Mouse (Mus musculus) frontal cortex, postnatal 10 days (tissue): Measurements from ENCODE around the gene Fbxw21.
"Not testable (repeated sequence)": the region's sequence is repeated elsewhere in the genome, so short reads cannot be mapped to it uniquely, and the experiment has no call there.

Source experiments
- DNase-seq, 2 experiments: peaks; one replicate each; pipeline ENCODE4 v3.0.0; 2022; ENCODE audit warnings: low spot score in 2 of 2, mixed read lengths in 1 of 2

The Fbxw21 gene

DNA sequence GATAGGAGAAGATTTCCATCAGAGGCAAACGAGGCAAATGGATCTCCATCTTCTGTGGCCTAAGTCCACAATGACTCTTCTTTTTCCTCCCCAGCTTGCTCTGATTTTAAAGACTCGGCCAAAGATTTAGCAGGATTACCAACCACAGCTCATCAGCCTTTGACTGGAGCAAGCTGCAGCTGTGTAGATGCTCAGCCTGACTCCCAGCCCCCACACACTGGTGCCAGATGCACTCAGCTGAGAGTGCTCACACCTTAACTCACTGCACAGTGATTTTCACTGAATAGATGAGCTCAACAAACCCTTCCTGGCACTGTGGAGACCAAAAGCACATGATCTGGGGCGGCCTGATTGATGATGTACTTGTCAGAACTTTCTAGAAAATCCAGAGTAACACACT, at the start of gene Fbxw21:
TSS of gene Fbxw21 (minus strand) at position 101 of the 400 bp plus-strand sequence.
- no peak for DNase-seq

DNA sequence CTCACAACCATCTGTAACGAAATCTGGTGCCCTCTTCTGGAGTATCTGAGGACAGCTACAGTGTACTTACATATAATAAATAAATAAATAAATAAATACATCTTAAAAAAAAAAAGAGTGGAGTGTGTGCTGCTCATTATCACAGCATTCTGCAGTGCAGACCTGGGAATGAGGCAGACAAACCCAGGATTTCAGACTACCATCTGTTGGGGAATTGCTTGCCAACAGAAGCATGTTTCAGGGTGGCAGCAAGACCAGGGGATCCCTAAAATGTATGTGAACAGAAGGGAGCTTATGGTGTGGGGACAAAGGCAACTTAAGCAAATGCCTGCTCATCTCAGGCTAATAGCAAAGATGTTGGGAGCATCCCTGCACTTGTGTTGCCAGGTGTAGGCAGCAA, 39.5 kb upstream of the Fbxw21 start:
- not testable (repeated sequence) for DNase-seq

DNA sequence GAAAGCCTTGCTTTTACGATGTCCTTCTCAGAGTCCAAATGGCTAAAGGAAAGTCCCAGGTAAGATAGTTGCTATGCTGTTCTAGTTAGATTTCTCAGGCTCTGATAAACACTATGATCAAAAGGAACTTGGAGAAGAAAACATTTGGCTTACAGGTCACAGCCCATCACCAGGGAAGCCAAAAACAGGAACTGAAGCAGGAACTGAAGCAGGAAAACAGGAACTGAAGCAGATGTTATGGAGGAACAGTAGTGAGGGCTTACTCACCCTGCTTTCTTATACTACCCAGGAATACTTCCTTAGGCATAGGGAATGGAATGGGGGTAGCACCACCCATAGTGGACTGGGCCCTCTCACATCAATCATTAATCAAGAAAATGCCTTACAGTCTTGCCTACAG, 38.5 kb upstream of the Fbxw21 start:
- no peak for DNase-seq

DNA sequence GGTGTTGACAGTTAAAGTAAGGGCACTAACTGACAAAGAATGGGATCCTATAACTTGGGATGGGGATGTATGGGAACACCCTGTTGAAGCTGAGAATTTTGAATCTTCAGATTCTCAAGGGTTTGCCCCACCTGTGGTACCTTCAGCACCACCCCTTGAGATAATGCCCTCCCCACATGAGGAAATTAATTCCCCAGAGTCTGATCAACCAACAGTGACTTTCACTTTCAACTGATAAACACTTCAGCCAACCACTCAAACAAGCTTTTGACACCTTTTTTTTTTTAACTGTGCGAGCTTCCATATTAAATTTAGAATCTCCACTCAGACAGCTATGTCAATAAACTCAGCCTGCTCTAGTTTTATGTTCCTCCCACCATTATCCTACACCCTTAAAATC, 37.5 kb upstream of the Fbxw21 start:
- DNase-seq, result no peak

DNA sequence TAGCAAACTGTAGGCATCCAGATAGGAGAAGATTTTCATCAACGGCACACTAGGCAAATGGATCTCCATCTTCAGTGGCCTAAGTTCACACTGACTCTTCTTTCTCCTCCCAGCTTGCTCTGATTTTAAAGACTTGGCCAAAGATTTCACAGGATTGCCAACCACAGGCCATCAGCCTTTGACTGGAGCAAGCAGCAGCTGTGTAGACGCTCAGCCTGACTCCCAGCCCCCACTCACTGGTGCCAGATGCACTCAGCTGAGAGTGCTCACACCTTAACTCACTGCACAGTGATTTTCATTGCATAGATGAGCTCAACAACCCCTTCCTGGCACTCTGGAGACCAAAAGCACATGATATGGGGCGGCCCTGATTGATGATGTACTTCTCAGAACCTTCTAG, 34.0 kb upstream of the Fbxw21 start, which contains the start of gene Fbxw13:
TSS of gene Fbxw13 (minus strand) at position 101 of the 400 bp plus-strand sequence.
- not testable (repeated sequence) for DNase-seq

DNA sequence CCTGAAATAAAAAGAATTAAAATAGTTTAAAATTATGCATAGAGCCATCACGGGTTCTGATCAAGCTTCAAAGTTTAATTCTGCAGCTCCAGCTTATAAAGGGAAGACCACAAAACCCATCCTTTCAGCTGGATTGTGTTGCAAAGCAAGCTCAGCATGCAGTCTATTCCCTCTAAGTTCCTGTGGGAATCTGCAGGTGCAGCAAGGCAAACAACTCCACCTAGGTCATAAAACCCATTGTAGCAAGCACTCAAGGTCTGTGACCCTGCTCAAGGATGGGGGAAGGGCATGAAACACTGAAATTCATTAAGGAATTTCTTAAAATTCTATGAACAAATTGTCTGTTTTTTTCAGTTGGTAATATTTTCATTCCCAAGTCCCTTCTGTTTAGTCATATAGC, 15.4 kb upstream of the Fbxw21 start:
- no peak for DNase-seq

DNA sequence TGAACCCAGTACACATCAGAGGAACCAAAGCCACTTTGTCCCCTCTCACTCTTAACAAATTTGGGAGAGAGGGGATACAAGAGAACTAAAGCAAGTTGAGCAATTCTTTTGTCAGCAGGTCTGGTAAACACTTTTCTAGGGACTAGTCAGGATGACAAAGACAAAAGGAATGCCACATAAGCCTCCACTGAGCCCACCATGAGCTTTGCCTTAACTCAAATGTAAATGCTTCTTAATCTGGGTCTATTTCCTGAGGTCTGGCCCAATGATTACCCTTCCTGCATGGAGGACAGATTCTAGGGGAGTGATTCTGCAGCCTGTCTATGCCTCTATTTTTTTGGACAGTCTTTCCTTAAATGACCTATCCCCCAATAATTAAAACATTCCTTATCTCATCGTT, 14.5 kb upstream of the Fbxw21 start:
- no peak for DNase-seq

DNA sequence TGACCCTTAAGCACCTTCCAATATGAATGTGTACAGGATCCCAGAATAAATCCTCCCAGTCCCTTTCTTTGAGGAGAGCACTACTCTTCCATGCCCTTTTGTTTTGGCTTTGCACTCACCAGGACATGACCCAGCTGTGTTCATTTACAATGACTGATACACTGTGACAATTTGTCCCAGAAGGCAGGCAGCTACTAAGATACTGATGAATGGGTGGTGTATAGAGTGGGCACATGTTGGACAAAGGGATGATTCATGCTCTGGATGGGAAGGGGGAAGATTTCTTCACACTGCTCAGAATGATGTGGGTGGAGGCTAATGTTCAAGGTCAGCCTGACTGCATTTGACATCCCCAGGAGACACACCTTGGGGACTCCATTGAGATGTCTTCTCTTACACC, 5.5 kb upstream of the Fbxw21 start:
- DNase-seq, result no peak

DNA sequence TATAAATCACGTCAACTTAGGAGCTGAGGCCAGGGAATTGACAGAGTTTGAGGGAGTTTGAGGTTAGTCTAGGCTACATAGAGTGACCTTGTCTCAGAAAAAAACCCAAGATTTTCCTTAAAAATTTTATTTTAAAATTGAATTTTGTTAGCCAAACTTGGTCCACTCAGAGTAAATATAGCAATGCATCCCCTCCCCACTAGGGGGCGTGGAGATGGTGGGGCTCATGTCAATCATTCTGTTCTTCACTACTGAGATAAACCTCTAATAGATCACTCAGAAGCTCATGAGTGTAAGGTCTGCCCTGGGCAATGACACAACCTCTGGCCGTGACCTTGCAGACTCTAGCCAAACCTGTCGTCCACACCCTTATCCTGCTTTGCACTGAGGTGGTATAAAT, 21.4 kb downstream of the Fbxw21 start:
- not testable (repeated sequence) for DNase-seq

DNA sequence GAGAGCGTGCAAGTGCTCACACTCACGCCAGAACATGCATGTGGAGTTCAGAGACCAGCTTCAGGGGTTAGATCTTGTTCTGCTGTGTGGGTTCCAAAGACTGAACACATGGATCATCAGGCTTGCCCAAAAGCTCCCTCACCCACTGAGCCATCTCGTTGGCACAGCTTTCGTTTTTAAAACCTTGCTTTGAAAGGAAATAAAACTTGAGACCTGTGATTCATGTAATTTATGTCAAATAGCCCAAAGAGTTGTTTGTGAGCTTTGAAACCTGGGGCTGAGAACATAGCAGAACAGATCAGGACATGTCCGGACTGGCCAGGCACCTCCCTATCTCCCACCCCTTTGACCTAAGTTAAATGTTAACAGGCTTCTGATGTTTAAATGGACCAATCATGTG, 31.8 kb downstream of the Fbxw21 start:
- no peak for DNase-seq

DNA sequence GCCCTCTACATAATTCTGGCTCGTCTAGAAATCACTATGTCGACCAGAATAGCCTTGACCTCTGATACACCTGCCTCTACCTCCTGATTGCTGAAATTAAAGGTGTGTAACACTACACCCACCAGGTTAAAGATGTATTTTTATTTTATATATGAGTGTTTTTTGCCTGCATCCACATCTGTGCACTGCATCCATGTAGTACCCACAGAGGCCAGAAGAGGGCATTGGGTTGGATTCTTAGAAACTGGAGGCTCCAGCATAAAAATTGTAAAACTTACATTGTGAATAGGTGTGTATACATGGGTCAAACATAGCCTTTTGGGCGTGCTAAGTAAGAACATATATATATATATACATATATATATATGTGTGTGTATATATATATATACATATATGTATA, 33.6 kb downstream of the Fbxw21 start:
- no peak for DNase-seq

DNA sequence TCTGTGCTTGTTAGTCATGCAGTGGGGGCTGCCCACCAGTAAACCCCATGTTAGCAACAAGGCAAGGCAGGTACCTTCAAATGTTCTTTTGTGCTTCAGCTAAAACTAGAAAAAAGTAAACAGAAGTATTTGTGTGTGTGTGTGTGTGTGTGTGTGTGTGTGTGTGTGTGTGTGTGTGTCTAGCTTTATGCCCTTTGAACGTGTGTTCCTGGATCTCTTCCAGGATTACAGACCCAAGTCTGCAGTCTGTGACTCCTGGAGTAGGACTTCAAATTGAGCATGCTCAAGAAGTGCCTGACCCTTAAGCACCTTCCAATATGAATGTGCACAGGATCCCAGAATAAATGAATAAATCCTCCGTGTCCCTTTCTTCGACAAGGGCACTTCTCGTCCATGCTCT, 34.8 kb downstream of the Fbxw21 start:
- DNase-seq, result no peak

DNA sequence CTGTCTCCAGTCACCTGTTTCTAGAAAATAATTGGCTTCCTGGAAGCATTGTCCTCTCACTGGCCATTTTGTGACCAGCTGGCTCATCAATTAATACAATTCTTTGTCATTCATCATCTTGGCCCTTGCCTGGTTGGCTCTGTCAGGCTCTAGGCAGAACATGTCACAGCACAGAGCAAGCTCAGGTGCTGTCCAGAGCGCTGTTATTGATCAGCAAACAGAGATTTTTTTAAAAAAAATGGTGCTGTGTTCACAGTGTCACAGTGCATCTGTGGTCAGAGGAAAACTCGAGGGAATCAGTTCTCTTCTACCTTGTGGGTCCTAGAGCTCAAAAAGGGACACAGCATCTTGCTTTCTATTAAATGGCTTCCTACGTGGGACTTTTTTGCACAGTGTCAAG, 36.4 kb downstream of the Fbxw21 start:
- no peak for DNase-seq

DNA sequence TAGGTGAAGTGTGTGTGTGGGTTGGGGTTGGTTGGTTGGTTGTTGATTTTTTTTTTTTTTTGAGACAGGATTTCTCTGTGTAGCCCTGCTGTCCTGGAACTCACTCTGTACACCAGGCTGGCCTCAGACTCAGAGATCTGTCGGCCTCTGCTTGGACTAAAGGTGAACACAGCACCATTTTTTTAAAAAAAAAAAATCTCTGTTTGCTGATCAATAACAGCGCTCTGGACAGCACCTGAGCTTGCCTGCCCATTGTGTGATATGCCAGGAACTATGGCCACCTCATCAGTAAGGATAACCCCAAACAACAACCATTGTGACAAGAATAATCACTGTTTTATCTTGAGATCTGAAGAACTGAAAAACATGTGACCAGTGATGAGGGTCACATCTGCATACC, 36.8 kb downstream of the Fbxw21 start:
- DNase-seq, result no peak

DNA sequence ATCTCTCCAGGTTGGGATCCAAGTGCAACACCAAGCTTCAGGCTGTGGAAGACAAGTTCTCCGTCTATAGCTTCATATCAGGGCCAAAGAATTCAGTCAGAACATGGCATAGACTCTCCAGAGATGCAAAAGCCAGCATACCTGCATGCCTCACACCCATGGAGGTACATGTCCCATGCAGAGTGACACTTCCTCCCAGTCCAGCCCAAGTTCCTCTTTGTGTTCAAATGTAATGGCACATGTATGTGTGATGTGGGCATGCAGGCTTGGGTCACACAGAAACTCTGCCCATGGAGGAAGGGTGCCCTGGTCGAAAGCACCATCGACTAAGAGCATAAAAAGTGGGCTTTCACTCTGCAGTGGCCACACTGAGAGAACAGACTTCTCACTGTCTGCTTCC, 37.7 kb downstream of the Fbxw21 start:
- DNase-seq, result no peak

DNA sequence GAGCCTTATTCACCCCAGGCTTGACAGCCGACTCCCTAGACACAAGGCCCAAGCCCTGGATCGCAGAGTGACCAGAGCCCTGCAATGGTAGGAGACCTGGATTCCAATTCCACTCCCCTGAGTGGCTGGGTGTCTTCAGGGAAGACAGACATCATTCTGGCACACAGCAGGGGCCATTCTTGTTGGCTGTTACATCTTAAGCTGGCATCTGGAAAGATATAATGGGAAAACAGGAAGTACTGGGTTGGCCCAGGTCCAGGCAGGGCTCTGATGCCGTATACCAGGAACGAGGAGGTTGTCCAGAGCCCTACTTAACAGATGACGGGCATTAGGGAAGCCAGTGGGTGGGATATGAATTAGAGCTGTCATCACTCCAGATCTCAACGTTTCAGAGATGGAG, 38.6 kb downstream of the Fbxw21 start:
- no peak for DNase-seq

DNA sequence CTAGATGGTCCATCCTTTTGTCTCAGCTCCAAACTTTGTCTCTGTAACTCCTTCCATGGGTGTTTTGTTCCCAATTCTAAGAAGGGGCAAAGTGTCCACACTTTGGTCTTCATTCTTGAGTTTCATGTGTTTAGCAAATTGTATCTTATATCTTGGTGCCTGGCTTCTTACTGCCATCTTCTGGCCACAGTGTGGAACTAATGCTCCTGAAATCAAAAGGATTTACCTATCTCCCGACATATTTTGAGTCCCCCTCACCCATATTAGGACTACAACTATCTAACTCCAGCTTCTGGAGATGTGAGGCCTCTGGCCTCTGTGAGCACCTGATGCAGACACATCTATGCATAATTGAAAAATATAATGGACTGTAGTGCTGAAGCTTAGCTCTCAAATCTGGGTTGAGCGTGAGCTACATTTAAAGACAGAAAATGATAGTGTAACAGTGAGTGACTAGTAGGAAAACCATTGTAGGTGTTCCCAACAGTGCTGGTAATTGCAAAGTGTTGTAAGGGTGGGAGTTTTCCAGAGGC, 39.2 kb downstream of the Fbxw21 start:
- no peak for DNase-seq

DNA sequence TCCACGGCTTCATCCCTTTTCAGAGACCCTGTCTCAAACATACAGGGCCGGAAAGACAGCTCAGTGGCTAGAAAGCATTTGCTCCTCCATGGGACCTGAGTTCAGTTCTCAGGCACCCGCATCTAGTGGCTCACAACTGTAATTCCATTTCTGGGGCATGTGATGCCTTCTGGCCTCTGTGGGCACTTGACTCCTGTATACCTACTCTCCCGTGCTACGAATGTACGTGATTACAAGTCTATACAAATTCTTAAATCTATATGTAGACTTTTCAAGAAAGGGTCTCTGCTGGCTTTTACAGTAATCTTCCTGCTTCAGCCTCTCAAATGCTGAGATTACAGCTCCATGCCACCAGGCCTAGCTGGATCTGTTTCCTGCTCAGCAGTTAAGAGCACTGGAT, 40.9 kb downstream of the Fbxw21 start:
- no peak for DNase-seq

DNA sequence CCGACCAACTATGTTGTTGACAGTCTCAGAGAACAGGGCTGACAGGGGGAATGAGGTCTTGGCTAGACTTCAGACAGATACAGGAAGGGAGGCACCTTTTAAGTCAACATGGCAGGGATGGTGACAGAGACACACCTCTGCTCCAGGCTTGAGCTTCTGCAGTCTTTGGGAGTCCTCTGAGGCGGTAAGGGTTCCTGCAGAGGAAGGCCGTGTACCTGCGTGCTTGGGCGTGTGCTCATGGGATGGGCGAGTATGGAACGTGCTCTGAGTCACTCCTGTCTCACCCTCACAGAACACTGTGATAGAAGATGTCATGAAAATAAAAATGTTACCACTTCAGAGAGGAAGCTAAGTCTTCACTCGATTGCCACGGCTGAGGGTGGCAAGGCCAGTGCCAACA, 42.3 kb downstream of the Fbxw21 start:
- DNase-seq, result no peak

DNA sequence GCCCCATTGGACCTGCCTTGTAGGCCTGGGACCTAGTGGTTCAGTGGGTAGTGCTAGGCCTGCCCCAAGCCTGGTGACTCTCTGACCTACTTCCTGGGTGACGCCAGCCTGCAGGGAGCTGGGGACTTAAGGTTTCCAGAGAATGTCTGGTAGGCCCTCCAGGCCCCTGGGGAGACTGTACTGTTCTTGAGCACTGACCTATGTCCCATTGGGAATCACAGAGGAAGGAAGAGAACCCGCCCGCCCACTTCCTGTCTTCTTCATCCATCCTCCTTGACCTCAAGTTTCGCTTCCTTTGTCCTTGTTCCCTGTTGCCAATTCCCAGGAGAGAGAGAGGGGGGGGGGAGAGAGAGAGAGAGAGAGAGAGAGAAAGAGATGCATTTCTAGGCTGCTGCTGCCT, 43.7 kb downstream of the Fbxw21 start:
- DNase-seq, result peak in 1 of 2 experiments; percentile 3

DNA sequence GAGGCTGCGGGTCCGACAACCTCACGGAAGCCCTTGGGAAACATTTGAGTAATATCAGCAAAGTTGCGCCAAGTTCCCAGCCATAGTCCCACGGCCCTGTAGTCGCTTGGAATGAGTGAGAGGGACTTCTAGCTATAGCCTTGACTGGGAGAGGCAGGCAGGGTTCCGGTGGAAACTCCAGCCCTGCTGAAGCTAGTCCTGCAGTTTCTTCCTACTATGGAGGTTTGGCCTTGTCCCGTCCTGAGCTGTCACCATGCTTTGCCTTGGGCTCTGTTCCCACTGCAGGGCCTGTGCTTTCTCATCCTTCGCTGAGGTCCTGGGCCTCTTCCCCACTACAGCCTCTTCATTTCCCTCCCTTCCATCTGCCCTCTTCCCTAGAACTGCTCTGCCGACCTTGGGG, 45.6 kb downstream of the Fbxw21 start:
- no peak for DNase-seq

DNA sequence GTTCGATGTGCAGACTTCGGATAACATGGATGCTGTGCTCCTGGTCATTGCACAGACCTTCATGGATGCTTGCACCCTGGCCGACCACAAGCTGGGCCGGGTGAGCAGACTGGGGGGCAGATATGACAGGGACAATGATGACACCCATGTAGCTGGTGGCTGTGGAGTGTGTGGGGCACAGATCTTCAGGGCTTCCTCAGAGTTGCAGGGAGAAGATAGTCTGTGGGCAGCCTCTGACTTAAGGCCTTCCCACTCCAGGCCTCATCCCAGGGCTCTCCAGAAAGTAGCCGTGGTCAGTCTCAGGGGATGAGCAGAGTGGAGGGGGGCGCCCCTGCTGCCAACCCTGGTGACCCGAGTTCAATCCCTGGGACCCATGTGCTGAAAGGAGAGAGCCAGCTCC, 47.0 kb downstream of the Fbxw21 start:
- no peak for DNase-seq

DNA sequence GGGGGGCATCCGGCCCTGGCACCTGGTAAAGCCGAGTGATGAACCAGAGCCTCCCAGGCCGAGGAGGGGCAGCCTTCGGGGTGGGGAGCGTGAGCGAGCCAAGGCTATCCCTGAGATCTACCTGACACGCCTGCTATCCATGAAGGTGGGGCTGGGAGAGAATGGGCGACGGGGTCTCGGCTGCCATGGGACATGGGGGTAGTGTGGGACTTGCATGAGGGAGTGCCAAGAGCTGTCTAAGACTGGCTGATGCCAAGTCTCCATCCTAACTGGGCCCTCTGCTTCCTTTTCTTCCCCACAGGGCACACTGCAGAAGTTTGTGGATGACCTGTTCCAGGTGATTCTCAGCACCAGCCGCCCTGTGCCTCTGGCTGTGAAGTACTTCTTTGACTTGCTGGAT, 47.6 kb downstream of the Fbxw21 start:
- no peak for DNase-seq

DNA sequence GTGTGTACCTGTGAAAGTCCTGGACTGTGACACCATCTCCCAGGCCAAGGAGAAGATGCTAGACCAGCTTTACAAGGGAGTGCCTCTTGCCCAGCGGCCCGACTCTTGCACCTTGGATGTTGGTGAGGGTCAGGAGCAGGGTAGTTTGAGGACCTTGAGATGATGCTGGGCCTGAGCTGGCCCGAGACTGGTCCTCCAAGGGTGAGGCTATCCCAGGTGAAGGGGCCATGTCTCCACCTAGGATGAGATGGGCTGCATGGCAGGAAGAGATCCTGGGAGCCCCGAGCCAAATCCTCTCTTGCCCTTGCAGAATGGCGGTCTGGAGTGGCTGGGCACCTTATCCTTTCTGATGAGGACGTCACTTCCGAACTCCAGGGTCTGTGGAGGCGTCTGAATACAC, 48.5 kb downstream of the Fbxw21 start:
- DNase-seq, result no peak

DNA sequence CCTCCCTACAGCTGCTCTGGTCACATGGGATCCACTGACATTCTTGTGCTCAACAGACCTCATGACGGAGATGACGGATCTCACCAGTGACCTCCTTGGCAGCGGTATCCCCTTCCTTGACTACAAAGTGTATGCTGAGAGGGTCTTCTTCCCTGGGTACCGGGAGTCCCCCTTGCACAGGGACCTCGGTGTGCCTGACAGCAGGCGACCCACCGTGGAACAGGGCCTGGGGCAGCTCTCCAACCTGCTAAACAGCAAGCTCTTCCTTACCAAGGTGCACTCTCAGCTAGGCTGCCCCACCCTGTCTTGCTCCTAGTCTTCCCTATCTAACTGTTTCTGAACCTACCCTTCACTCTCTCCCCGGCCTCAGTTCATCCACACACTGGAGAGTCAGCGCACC, 50.2 kb downstream of the Fbxw21 start:
- no peak for DNase-seq
